Comparison of ENCODE assay signal across 21 mouse cellular contexts in genomic region chr14:47444907-47445306, GRCm38 (mm10). TPM values are rescaled to one million over a fixed set of nuclear protein-coding genes. Genes with fewer than 3 reads are reported as not detected.
DNase-seq lines count a peak whose midpoint lies in the region; ATAC-seq and TF ChIP-seq lines count a peak whose summit lies in the region.
"Had no signal": no experiment of that assay in that cellular context is flagged by ENCODE, and none has a peak within 500 bp of the region (broad histone marks: within the 10 kb centered on the region; RNA-seq: fewer than 3 reads in every experiment).

No protein-coding gene starts in this region.

- TF ChIP-seq RAD21 in CH12.LX (IDR thresholded peaks at IDR 0.05; ENCODE audit: low read depth, low read length): no peak

- 61% methylated on average over 2 of the region's 2 CpGs for WGBS in lung, postnatal 0 days

- H3K4me3 ChIP-seq in CH12.LX (replicated peaks in 1 of 3; ENCODE audit: low read depth in 2 of 3, low read length in 2 of 3, poor library complexity in 1 of 3): no peak overlapping the region
- H3K4me3 ChIP-seq in lung, postnatal 0 days (ENCODE audit: low read depth, low read length): no peak overlapping the region
- H3K4me3 ChIP-seq: forebrain, embryonic 13.5 days; hindbrain, embryonic 10.5 days; limb, embryonic 13.5 days; liver, embryonic 15.5 days had no signal

- H3K9ac ChIP-seq in CH12.LX (ENCODE audit: insufficient read depth, low read depth): no peak overlapping the region
- H3K9ac ChIP-seq in lung, postnatal 0 days (replicated peaks; ENCODE audit: low read depth): no peak overlapping the region
- H3K9ac ChIP-seq: forebrain, embryonic 13.5 days; limb, embryonic 13.5 days; liver, embryonic 15.5 days had no signal

- H3K4me1 ChIP-seq in CH12.LX (ENCODE audit: control insufficient read depth in 1 of 2, insufficient read depth in 2 of 2): peaks cover 0 to 6% of the 10 kb centered on the region in 2 experiments; a peak in 1 of 4 replicates
- H3K4me1 ChIP-seq in lung, postnatal 0 days (ENCODE audit: insufficient read depth, low read depth, low read length): no peaks in the 10 kb centered on the region
- H3K4me1 ChIP-seq: forebrain, embryonic 13.5 days; hindbrain, embryonic 10.5 days; limb, embryonic 13.5 days; liver, embryonic 15.5 days had no signal

- H3K27ac ChIP-seq in CH12.LX (ENCODE audit: insufficient read depth, low read depth): no peak overlapping the region
- no peak overlapping the region for H3K27ac ChIP-seq in lung, postnatal 0 days (ENCODE audit: low read length)
- H3K27ac ChIP-seq: forebrain, embryonic 13.5 days; hindbrain, embryonic 10.5 days; hindbrain, postnatal 0 days; limb, embryonic 13.5 days; liver, embryonic 15.5 days had no signal

- dilution Hi-C loops in CH12.LX (cut with MboI; ENCODE audit: extremely low pct_ligation_motif_present, extremely low pct_unique_long_range_greater_than_20kb, low sequenced_read_pairs): no loop called here

- no peak for TF ChIP-seq POLR2A in CH12.LX (IDR thresholded peaks at IDR 0.05; ENCODE audit: low read depth, low read length)

- peak; percentile 62 for ATAC-seq in common myeloid progenitor, adult 5-6 weeks (replicated peaks; ENCODE audit: low read depth, poor library complexity, severe bottlenecking)
- 0 out of 2 replicates have a peak, but pooled peaks have one; percentile 38 for ATAC-seq in megakaryocyte, adult 5-6 weeks (ENCODE audit: poor library complexity, severe bottlenecking)
- no peak for ATAC-seq in inflammation-experienced regulatory T-cells, adult 6 months
- ATAC-seq in lung, postnatal 0 days: no peak
- ATAC-seq: hindbrain, postnatal 0 days; midbrain, embryonic 16.5 days had no signal

- intact Hi-C loops in heart, postnatal 14 days (cut with DNase I): no loop called here

- no peaks in the 10 kb centered on the region for H3K9me3 ChIP-seq in CH12.LX (replicated peaks; ENCODE audit: low read length)
- H3K9me3 ChIP-seq in lung, postnatal 0 days (ENCODE audit: low read length): no peaks in the 10 kb centered on the region
- H3K9me3 ChIP-seq: liver, embryonic 15.5 days had no signal

- TF ChIP-seq CTCF in CH12.LX (conservative IDR thresholded peaks at IDR 0.05 in 1 of 2, IDR thresholded peaks at IDR 0.05 in 1 of 2; ENCODE audit: low read depth in 2 of 2, low read length in 2 of 2): no peak
- TF ChIP-seq CTCF in lung, postnatal 0 days (IDR thresholded peaks at IDR 0.05): no peak

- no peak for TF ChIP-seq EP300 in CH12.LX (IDR thresholded peaks at IDR 0.05; ENCODE audit: low read length)
- no peak for TF ChIP-seq EP300 in lung, postnatal 0 days (IDR thresholded peaks at IDR 0.05)

- H3K27me3 ChIP-seq in CH12.LX (replicated peaks): no peaks in the 10 kb centered on the region
- H3K27me3 ChIP-seq in lung, postnatal 0 days (replicated peaks; ENCODE audit: insufficient read depth, low read length): no peaks in the 10 kb centered on the region
- H3K27me3 ChIP-seq: forebrain, embryonic 13.5 days; limb, embryonic 13.5 days; liver, embryonic 15.5 days had no signal

- peak overlapping the region; percentile 9; the same call in 1 of the 2 replicates for H3K4me2 ChIP-seq in CH12.LX (ENCODE audit: insufficient read depth, low read depth, poor library complexity, severe bottlenecking)
- H3K4me2 ChIP-seq in lung, postnatal 0 days (replicated peaks; ENCODE audit: low read depth, low read length): no peak overlapping the region
- H3K4me2 ChIP-seq: forebrain, embryonic 13.5 days; limb, embryonic 13.5 days; liver, embryonic 15.5 days had no signal

- DNase-seq in heart, adult 18-20 months: peak; percentile 4 to 17
- no peak for DNase-seq in heart, postnatal 14 days
- DNase-seq in CH12.LX (ENCODE audit: extremely low read depth): no peak
- DNase-seq in lung, postnatal 0 days (ENCODE audit: low spot score): no peak
- DNase-seq in retina, postnatal 1 day: no peak
- DNase-seq: adrenal gland, postnatal 14 days; cerebellum, adult 18-20 months; cerebellum, postnatal 36 days; gastrocnemius, postnatal 25 days; kidney, adult 11 months; lung, postnatal 10 days; thymus, adult 2 months had no signal

- H3K36me3 ChIP-seq in CH12.LX (replicated peaks in 1 of 2; ENCODE audit: control insufficient read depth in 1 of 2, insufficient read depth in 1 of 2, low read length in 1 of 2): no peaks in the 10 kb centered on the region
- H3K36me3 ChIP-seq in lung, postnatal 0 days (ENCODE audit: insufficient read depth, low read length): no peaks in the 10 kb centered on the region
- H3K36me3 ChIP-seq: hindbrain, embryonic 10.5 days; limb, embryonic 13.5 days; liver, embryonic 15.5 days had no signal

- in situ Hi-C loops in CH12.LX (cut with MboI; ENCODE audit: low pct_ligation_motif_present, low pct_unique_long_range_greater_than_20kb, low sequenced_read_pairs): no loop called here

- no peaks in the 10 kb centered on the region for H3K79me2 ChIP-seq in CH12.LX (replicated peaks; ENCODE audit: control insufficient read depth, extremely low read depth, insufficient read depth, poor library complexity, severe bottlenecking)

TF ChIP-seq in CH12.LX, 34 proteins besides CTCF, POLR2A, EP300 and RAD21:
- TF ChIP-seq JUND (conservative IDR thresholded peaks at IDR 0.05; ENCODE audit: low read depth, low read length) (no peak), POLR2AphosphoS2 (IDR thresholded peaks at IDR 0.05; ENCODE audit: low read depth, low read length) (no peak), UBTF (IDR thresholded peaks at IDR 0.05; ENCODE audit: low read depth, low read length) (no peak), NELFE (IDR thresholded peaks at IDR 0.05; ENCODE audit: low read depth, low read length) (no peak), NRF1 (IDR thresholded peaks at IDR 0.05; ENCODE audit: low read depth, low read length) (no peak), MAX (IDR thresholded peaks at IDR 0.05; ENCODE audit: low read length) (no peak), MYC (IDR thresholded peaks at IDR 0.05; ENCODE audit: low read depth, low read length) (no peak), HCFC1 (IDR thresholded peaks at IDR 0.05; ENCODE audit: low read depth, low read length) (no peak), CHD1 (IDR thresholded peaks at IDR 0.05; ENCODE audit: low read depth, low read length) (no peak), USF2 (conservative IDR thresholded peaks at IDR 0.05; ENCODE audit: low read depth, low read length) (no peak), E2F4 (IDR thresholded peaks at IDR 0.05; ENCODE audit: insufficient replicate concordance, low read depth, low read length) (no peak), ZMIZ1 (IDR thresholded peaks at IDR 0.05; ENCODE audit: low read depth, low read length) (no peak), SMC3 (IDR thresholded peaks at IDR 0.05; ENCODE audit: low read depth, low read length) (no peak)

RNA-seq across cellular contexts. Expression of gene Fbxo34, which starts 5.3 kb away (rescaled TPM):
- 10 to 100 TPM; 11.9 to 12.7 TPM for total RNA-seq in heart, adult 18-20 months (2021)
- total RNA-seq in heart, postnatal 14 days (2021): 10 to 100 TPM; 15.1 to 16.2 TPM
- total RNA-seq in CH12.LX (2012; rRNA removed) (11.9 and 12.8 TPM in 2 replicates), CH12.LX (2014; rRNA removed) (11.1 and 11.6 TPM in 2 replicates)
- 24.7 and 25.9 TPM in 2 replicates for polyA plus RNA-seq in CH12.LX (2012; ENCODE audit: insufficient read length, low read depth)
- total RNA-seq in common myeloid progenitor, adult 5-6 weeks (2017): 15.2 and 29.1 TPM in 2 replicates
- total RNA-seq in megakaryocyte, adult 5-6 weeks (2015): 11.2 and 17.5 TPM in 2 replicates
- 20.7 and 21.8 TPM in 2 replicates for total RNA-seq in megakaryocyte, adult 5-6 weeks (2017)
- polyA plus RNA-seq in inflammation-experienced regulatory T-cells, adult 6 months (2017; shearing (Covaris generic)): 10 to 100 TPM in 1 of 3 experiments, 1 to 10 TPM in 2; 8.7 to 10.3 (median 9.4) TPM
- 18.1 and 20.0 TPM in 2 replicates for polyA plus RNA-seq in lung, postnatal 0 days (2015; fragmentation: Nextera tagmentation; extraction: Ambion mirVana)

RNA-seq across cellular contexts. Expression of gene Dlgap5, which starts 26.7 kb away (rescaled TPM):
- total RNA-seq in heart, adult 18-20 months (2021): under 1 TPM; 0.37 to 0.62 TPM
- 1 to 10 TPM; 2.4 to 6.8 TPM for total RNA-seq in heart, postnatal 14 days (2021)
- 48.9 and 50.8 TPM in 2 replicates for total RNA-seq in CH12.LX (2012; rRNA removed)
- 53.5 and 59.9 TPM in 2 replicates for total RNA-seq in CH12.LX (2014; rRNA removed)
- polyA plus RNA-seq in CH12.LX (2012; ENCODE audit: insufficient read length, low read depth): 57.0 and 62.9 TPM in 2 replicates
- total RNA-seq in common myeloid progenitor, adult 5-6 weeks (2017): 67.0 and 68.4 TPM in 2 replicates
- 55.8 and 59.1 TPM in 2 replicates for total RNA-seq in megakaryocyte, adult 5-6 weeks (2015)
- 98.6 and 105 TPM in 2 replicates for total RNA-seq in megakaryocyte, adult 5-6 weeks (2017)
- polyA plus RNA-seq in inflammation-experienced regulatory T-cells, adult 6 months (2017; shearing (Covaris generic)): 10 to 100 TPM in 2 of 3 experiments, 1 to 10 TPM in 1; 9.9 to 33.6 (median 14.7) TPM
- polyA plus RNA-seq in lung, postnatal 0 days (2015; fragmentation: Nextera tagmentation; extraction: Ambion mirVana): 2.0 and 2.3 TPM in 2 replicates

Comparison
In these comparisons a context has a peak if more than half of its experiments do, and no peak if none do; other contexts are left out.
1. DNase-seq: peak in heart, adult 18-20 months (2 of 2); none in heart, postnatal 14 days (0 of 2), CH12.LX (single experiment), lung, postnatal 0 days (single experiment) and retina, postnatal 1 day (single experiment).
2. ATAC-seq: peak in common myeloid progenitor, adult 5-6 weeks (single experiment) and megakaryocyte, adult 5-6 weeks (single experiment); none in inflammation-experienced regulatory T-cells, adult 6 months (single experiment) and lung, postnatal 0 days (single experiment).